Mouse (Mus musculus): ENCODE results near the gene Defb36. TPM values are rescaled to one million over a fixed set of nuclear protein-coding genes. Genes with fewer than 3 reads are reported as not detected.

The Defb36 gene
- total RNA-seq, 4 experiments from 2014 or later = 0.86 to 1.5 TPM; not detected in 2

- no peak for DNase-seq
Measured at GRCm38 (mm10) chr2:152622151-152622550, 18.0 kb downstream of the Defb36 start.

DNA sequence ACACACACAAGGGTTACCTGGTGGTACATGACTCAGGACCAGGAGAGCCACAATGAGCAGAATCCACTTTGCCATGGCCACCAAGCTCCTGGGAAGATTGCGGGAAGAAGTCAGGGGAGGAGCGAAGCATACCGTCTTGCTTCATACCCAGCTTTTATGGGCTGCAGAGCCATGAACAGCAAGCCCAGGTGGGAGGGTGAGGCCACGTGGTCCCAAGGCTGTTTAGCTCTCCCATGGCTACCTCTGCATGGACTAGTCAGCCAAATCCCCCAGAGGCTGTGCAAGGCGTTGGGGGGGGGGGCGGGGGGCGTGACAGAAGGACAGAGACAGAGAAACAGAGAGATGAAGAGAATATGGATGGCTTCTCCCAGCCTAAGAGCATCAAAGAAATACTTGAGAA lies 18.8 kb downstream of the Defb36 start, which contains the start of gene Defb25:
Defb25 (minus strand) TSS at position 101 of the 400 bp plus-strand sequence.
- DNase-seq = no peak

DNA sequence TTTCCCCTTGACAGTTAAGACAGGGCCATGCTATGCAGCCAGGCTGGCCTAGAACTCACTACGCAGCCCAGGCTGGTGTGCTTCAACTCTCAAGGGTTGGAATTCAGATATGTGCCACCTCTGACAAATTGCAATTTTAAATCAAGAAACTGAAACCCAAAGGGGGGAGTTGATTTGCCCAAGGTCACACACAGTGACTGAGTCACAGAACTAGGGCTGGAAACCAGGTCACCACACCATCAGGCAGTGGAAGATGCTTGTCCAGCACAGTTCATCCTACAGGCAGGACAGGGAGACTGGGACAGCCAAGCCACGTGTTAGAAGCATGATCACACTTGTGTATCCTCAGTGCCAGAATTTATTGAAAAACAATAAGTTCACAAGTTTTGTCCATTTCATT lies 20.4 kb downstream of the Defb36 start:
- peak; percentile 52 for DNase-seq

GRCm38 (mm10) chr2:152625256-152625655 lies 21.1 kb downstream of the Defb36 start:
- no peak for DNase-seq

- DNase-seq = no peak
Measured at GRCm38 (mm10) chr2:152626774-152627591, 22.9 kb downstream of the Defb36 start, which contains the start of gene Rem1. Gene Rem1 (plus strand): TSS chr2:152626951.

DNA sequence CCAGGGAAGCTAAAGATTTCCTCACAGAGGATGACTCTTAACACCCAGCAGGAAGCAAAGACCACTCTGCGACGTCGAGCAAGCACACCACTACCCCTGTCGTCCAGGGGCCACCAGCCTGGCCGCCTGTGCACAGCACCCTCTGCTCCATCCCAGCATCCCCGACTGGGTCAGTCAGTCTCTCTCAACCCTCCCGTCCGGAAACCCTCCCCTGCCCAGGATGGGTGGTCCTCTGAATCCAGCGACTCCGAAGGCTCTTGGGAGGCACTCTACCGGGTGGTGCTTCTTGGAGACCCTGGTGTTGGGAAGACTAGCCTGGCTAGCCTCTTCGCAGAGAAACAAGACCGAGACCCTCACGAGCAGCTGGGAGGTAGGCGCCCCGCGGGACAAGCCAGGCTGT lies 23.9 kb downstream of the Defb36 start:
- no peak for DNase-seq

- DNase-seq = no peak
Measured at GRCm38 (mm10) chr2:152629239-152629638, 25.1 kb downstream of the Defb36 start.

- DNase-seq = no peak
Measured at GRCm38 (mm10) chr2:152629904-152630303, 25.8 kb downstream of the Defb36 start.

DNA sequence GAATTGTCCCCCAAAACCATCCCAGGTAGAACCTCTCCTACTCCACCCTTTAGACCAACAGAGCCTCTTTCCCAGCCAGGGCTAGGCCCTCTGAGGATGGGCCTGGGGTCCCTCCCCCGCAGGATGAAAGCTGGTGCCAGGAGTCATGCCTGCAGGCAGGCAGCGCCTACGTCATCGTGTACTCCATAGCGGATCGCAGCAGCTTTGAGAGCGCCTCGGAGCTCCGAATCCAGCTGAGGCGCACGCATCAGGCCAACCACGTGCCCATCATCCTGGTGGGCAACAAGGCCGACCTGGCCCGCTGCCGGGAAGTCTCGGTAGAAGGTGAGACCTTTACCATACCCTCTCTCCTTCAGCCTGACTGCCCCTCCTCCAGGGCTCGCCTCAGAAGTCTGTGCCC lies 29.2 kb downstream of the Defb36 start:
- no peak for DNase-seq

DNA sequence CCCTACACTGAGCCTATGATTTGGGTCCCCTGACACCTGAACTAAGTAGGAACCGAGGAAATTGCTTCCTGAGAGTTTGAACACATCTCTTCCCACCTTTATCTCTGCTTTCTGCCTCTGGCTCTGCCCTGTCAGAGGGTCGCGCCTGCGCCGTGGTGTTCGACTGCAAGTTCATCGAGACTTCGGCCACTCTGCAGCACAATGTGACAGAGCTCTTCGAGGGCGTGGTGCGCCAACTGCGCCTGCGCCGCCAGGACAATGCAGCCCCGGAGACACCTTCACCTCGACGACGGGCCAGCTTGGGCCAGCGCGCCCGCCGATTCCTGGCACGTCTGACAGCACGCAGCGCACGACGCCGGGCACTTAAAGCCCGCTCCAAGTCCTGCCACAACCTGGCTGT lies 30.2 kb downstream of the Defb36 start:
- DNase-seq = no peak

- DNase-seq = peak; percentile 46
Measured at GRCm38 (mm10) chr2:152636246-152637005, 32.3 kb downstream of the Defb36 start.

GRCm38 (mm10) chr2:152637006-152637322 lies 32.8 kb downstream of the Defb36 start:
- no peak for DNase-seq

GRCm38 (mm10) chr2:152637381-152637780 lies 33.3 kb downstream of the Defb36 start:
- DNase-seq = no peak

GRCm38 (mm10) chr2:152638865-152639264 lies 34.7 kb downstream of the Defb36 start:
- DNase-seq = no peak

- DNase-seq = no peak
Measured at GRCm38 (mm10) chr2:152639406-152640113, 35.4 kb downstream of the Defb36 start.

DNA sequence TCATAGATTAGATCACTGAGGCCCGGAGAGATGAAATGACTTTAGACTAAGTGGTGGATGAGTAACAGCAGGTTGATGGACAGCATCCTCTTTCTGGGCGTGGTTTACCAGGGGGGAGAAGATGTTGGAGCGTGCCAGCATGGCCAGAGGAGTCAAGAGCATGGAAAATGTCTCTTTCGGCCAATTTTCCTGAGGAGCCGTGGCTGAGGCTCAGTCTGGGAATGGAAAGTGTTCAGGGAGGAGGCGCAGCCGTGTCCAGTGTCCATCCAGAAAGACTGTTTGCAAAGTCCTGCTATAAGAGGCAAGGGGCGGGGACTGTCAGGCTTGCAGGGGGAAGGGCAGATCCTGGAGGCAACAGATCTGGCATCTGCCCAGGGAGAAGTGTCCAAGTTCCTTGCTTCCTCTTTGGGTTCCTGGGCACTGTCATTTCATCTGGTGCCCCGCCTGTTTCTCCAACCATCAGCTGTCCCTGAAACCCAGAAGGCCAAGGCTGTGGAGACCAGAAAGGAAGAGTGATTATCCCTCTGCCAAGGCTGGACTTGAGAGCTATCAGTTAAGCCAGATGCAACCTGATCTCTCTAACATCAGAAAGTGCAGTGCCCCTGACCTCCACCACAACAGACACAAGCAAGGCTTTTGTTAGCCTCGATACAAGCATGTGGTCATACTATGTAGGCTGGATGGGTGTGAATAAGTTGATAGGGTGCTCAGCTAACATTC lies 48.9 kb downstream of the Defb36 start:
- peak; percentile 88 for DNase-seq

DNA sequence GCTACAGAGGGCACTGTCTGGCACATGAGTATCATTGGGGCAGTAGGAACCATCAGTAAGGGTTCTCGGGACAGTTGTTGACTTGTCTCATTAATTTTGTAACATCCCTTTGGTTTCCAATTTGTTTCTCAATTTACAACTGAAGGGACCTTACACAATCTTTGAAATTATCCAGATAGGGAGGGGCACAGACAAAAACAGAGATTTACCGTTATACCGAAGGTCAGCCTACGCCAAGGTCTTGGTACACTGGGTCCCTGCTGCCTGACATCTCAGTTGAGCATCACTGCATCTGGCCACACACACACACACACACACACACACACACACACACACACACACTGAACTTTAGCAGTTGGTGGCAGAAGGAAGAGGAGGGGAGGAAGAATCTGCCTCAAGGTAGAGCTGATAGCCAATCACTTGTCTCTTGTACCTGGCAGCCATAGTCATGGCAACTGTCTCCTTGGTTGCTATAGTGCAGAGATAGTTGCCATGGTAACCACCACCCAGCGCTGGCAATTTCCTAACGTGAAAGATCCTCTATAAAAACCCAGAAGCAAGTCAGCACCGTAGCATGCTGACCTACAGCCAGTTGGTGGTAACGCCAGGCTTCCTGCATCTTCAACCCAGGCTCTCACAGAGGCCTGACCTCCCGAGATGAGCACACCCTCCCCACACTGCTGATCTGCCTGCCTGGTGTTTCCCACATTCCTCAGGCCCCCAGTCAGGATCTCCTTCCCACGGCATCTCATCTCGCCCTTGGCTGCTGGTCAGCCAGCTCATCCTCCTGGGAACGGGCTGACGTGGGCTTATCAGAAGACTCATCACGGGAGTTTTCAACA lies 50.0 kb downstream of the Defb36 start:
- peak; percentile 79 for DNase-seq

- no peak for DNase-seq
Measured at GRCm38 (mm10) chr2:152657398-152657797, 53.3 kb downstream of the Defb36 start.

DNA sequence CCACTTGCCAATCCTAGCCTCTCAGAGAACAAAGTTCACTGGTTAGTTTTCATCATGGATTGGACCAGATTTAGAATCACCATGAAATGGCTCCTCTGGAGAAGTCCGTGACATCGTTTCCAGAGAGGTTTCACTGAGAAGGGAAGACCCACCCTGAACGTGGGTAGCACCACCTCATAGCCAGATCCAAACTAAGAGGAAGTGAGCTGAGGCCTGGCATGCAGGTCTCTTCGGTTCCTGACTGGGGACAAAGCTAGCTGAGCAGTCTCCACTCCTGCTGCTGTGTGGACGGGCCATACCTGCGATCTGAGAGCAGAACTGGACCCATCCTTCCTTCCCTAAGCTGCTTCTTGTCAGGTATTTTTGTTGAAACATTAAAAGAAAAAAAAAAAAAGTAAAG lies 57.0 kb downstream of the Defb36 start:
- no peak for DNase-seq

Data from adrenal gland, adult 8-10 months (tissue).